Mouse (Mus musculus): Measurements from ENCODE around the gene Tmprss11d.

- TF ChIP-seq POLR2A (IDR thresholded peaks at IDR 0.05; ENCODE audit: insufficient read depth, low read depth, low read length) (no peak), CTCF (IDR thresholded peaks at IDR 0.05; ENCODE audit: insufficient read depth, low read depth, low read length) (no peak)
These were observed 48.3 kb upstream of the Tmprss11d start for GRCm38 (mm10) chr5:86421323-86422028.

Data from olfactory bulb, adult 2 months (tissue).